21 mouse cellular contexts compared by ENCODE assay signal in genomic region chr4:62440986-62441385, GRCm38 (mm10). TPM values are rescaled to one million over a fixed set of nuclear protein-coding genes. Genes with fewer than 3 reads are reported as not detected.
A peak's percentile ranks its signal among the peaks of the same experiment; 100 is the strongest.
DNase-seq lines count a peak whose midpoint lies in the region; TF ChIP-seq lines count a peak whose summit lies in the region.
"Had no signal": no experiment of that assay in that cellular context is flagged by ENCODE, and none has a peak within 500 bp of the region (broad histone marks: within the 10 kb centered on the region; RNA-seq: fewer than 3 reads in every experiment).

No protein-coding gene starts in this region.

- TF ChIP-seq POLR2A in cerebellum, adult 2 months (IDR thresholded peaks at IDR 0.05; ENCODE audit: borderline replicate concordance, insufficient read depth, low read length): no peak

- H3K4me1 ChIP-seq in cerebellum, adult 2 months (ENCODE audit: control insufficient read depth, insufficient read depth, low read length): peaks cover 8% of the 10 kb centered on the region
- H3K4me1 ChIP-seq: forebrain, embryonic 10.5 days; forebrain, embryonic 13.5 days; hindbrain, embryonic 12.5 days; hindbrain, embryonic 15.5 days had no signal

- TF ChIP-seq CTCF in cerebellum, adult 2 months (IDR thresholded peaks at IDR 0.05; ENCODE audit: borderline replicate concordance, insufficient read depth, low read depth, low read length): no peak

- no peak overlapping the region for H3K4me3 ChIP-seq in cerebellum, adult 2 months (replicated peaks; ENCODE audit: insufficient read depth, low read depth, low read length)
- H3K4me3 ChIP-seq: forebrain, embryonic 10.5 days; forebrain, embryonic 13.5 days; gastrocnemius, adult 2 months; hindbrain, embryonic 12.5 days; hindbrain, embryonic 15.5 days had no signal

- DNase-seq in cerebellum, adult 2 months: no peak
- DNase-seq in cerebellum, adult 9-11 months: no peak
- DNase-seq in 3T3-L1 (ENCODE audit: low read depth, low spot score): peak; percentile 88
- DNase-seq in forelimb bud, embryonic 11.5 days (ENCODE audit: low read depth, low spot score): peak; percentile 9
- no peak for DNase-seq in urinary bladder, adult 2 months (ENCODE audit: low spot score)
- no peak for DNase-seq in T-cell, adult 2 months (ENCODE audit: low spot score)
- DNase-seq: adrenal gland, adult 8-10 months; adrenal gland, postnatal 25 days; gastrocnemius, postnatal 14 days; heart, adult 11 months had no signal

- H3K27me3 ChIP-seq in cerebellum, adult 2 months (ENCODE audit: control insufficient read depth, insufficient read depth, low read length): no peaks in the 10 kb centered on the region
- H3K27me3 ChIP-seq: forebrain, embryonic 13.5 days; hindbrain, embryonic 12.5 days; hindbrain, embryonic 15.5 days had no signal

- 59% methylated on average over 4 of the region's 4 CpGs for WGBS in cerebellum, adult 2 months

- peak overlapping the region; percentile 84 for H3K27ac ChIP-seq in cerebellum, adult 2 months (ENCODE audit: insufficient read depth, low read length)
- H3K27ac ChIP-seq: forebrain, embryonic 10.5 days; forebrain, embryonic 13.5 days; gastrocnemius, adult 2 months; hindbrain, embryonic 12.5 days; hindbrain, embryonic 15.5 days had no signal

RNA-seq across cellular contexts. Expression of gene Rnf183, which starts 5.9 kb away (rescaled TPM):
- polyA plus RNA-seq in cerebellum, adult 2 months (2012; rRNA removed): 0.07 TPM in 1 of 2 replicates, not detected in the other
- polyA plus RNA-seq in urinary bladder, adult 2 months (2012; rRNA removed): 0.08 and 0.19 TPM in 2 replicates
- polyA plus RNA-seq: embryonic facial prominence, embryonic 11.5 days; forebrain, embryonic 13.5 days; forebrain, embryonic 16.5 days; heart, embryonic 11.5 days; heart, embryonic 14.5 days; heart, postnatal 0 days; hindbrain, embryonic 12.5 days; intestine, embryonic 14.5 days had no signal

RNA-seq across cellular contexts. Expression of gene Wdr31, which starts 29.7 kb away (rescaled TPM):
- 3.1 and 3.9 TPM in 2 replicates for polyA plus RNA-seq in cerebellum, adult 2 months (2012; rRNA removed)
- 2.2 and 2.8 TPM in 2 replicates for polyA plus RNA-seq in urinary bladder, adult 2 months (2012; rRNA removed)

RNA-seq across cellular contexts. Expression of gene Prpf4, which starts 32.4 kb away (rescaled TPM):
- 20.4 and 21.2 TPM in 2 replicates for polyA plus RNA-seq in cerebellum, adult 2 months (2012; rRNA removed)
- 11.7 and 11.8 TPM in 2 replicates for polyA plus RNA-seq in urinary bladder, adult 2 months (2012; rRNA removed)

RNA-seq across cellular contexts. Expression of gene Cdc26, which starts 32.5 kb away (rescaled TPM):
- polyA plus RNA-seq in cerebellum, adult 2 months (2012; rRNA removed): 55.0 and 65.8 TPM in 2 replicates
- 72.6 and 74.0 TPM in 2 replicates for polyA plus RNA-seq in urinary bladder, adult 2 months (2012; rRNA removed)

RNA-seq across cellular contexts. Expression of gene Bspry, which starts 38.9 kb away (rescaled TPM):
- polyA plus RNA-seq in cerebellum, adult 2 months (2012; rRNA removed): 1.2 and 1.3 TPM in 2 replicates
- polyA plus RNA-seq in urinary bladder, adult 2 months (2012; rRNA removed): 14.2 and 17.5 TPM in 2 replicates

Comparison
In these comparisons a context has a peak if more than half of its experiments do, and no peak if none do; other contexts are left out.
1. DNase-seq: peak in 3T3-L1 (single experiment) and forelimb bud, embryonic 11.5 days (single experiment); none in cerebellum, adult 2 months (0 of 2), cerebellum, adult 9-11 months (single experiment), urinary bladder, adult 2 months (single experiment) and T-cell, adult 2 months (single experiment).